Mouse (Mus musculus) MEL (cell line): Measurements from ENCODE around the gene Glis1. TPM values are rescaled to one million over a fixed set of nuclear protein-coding genes. Genes with fewer than 3 reads are reported as not detected.

Experiments
- DNase-seq: peaks from one replicate; pipeline ENCODE4 v3.0.0; 2011; ENCODE audit warnings: low read depth, low spot score
- H3K27ac ChIP-seq: 2 replicates; pipeline ENCODE4 v1.5.1; 2012; ENCODE audit warnings: low read depth, mild to moderate bottlenecking, control low read depth, low read length, moderate library complexity; ENCODE audit not compliant: control insufficient read depth
- H3K27me3 ChIP-seq, 2 experiments: fragments of 150-350 bp in 1 of 2; sonication (generic) in 1 of 2; 2 replicates each; pipeline ENCODE4 v1.6.1; 2012; ENCODE audit warnings: low read length in 2 of 2, mild to moderate bottlenecking in 2 of 2, improper control_type of control experiment in 1 of 2, moderate library complexity in 1 of 2; ENCODE audit not compliant: insufficient read depth in 2 of 2, control insufficient read depth in 1 of 2
- H3K36me3 ChIP-seq, 2 experiments: 2 replicates each; pipeline ENCODE4 v1.6.1; 2012 to 2014; ENCODE audit warnings: low read length in 2 of 2, improper control_type of control experiment in 1 of 2, inconsistent platforms in 1 of 2, mild to moderate bottlenecking in 1 of 2; ENCODE audit not compliant: insufficient read depth in 2 of 2, control insufficient read depth in 1 of 2
- H3K4me1 ChIP-seq, 2 experiments: fragments of 150-350 bp in 1 of 2; sonication (generic) in 1 of 2; 2 replicates each; pipeline ENCODE4 v1.6.1; 2012; ENCODE audit warnings: low read length in 2 of 2, improper control_type of control experiment in 1 of 2, mild to moderate bottlenecking in 1 of 2; ENCODE audit not compliant: insufficient read depth in 2 of 2, control insufficient read depth in 1 of 2
- H3K4me3 ChIP-seq, 2 experiments: fragments of 150-350 bp in 1 of 2; sonication (generic) in 1 of 2; 2 replicates each; pipeline ENCODE4 v1.5.1; 2012; ENCODE audit warnings: low read depth in 2 of 2, low read length in 2 of 2, mild to moderate bottlenecking in 2 of 2, moderate library complexity in 2 of 2, control low read depth in 1 of 2, improper control_type of control experiment in 1 of 2; ENCODE audit not compliant: control insufficient read depth in 1 of 2, insufficient read depth in 1 of 2
- H3K79me2 ChIP-seq: 2 replicates; pipeline ENCODE4 v1.6.1; 2012; ENCODE audit warnings: mild to moderate bottlenecking, low read length, moderate library complexity; ENCODE audit not compliant: control insufficient read depth, poor library complexity, insufficient read depth
- H3K9ac ChIP-seq: 2 replicates; pipeline ENCODE4 v1.6.1; 2012; ENCODE audit warnings: low read depth, mild to moderate bottlenecking, control low read depth, low read length, moderate library complexity; ENCODE audit not compliant: control insufficient read depth, poor library complexity, severe bottlenecking
- H3K9me3 ChIP-seq: fragments of 150-350 bp; sonication (generic); replicated peaks from 2 replicates; pipeline ENCODE4 v1.6.1; 2012; ENCODE audit warnings: mild to moderate bottlenecking, low read length, improper control_type of control experiment, moderate library complexity; ENCODE audit not compliant: insufficient read depth
- BHLHE40 ChIP-seq: IDR thresholded peaks from 2 replicates; pipeline ENCODE4 v1.6.1; 2012; ENCODE audit warnings: low read depth, mild to moderate bottlenecking, inconsistent platforms, low read length, improper control_type of control experiment, borderline replicate concordance
- E2F4 ChIP-seq: IDR thresholded peaks from 2 replicates; pipeline ENCODE4 v1.6.1; 2011; ENCODE audit warnings: low read depth, low read length, improper control_type of control experiment, borderline replicate concordance
- ELF1 ChIP-seq: IDR thresholded peaks from 2 replicates; pipeline ENCODE4 v1.6.1; 2014; ENCODE audit warnings: low read depth, mild to moderate bottlenecking, inconsistent platforms, low read length, improper control_type of control experiment, moderate library complexity
- EP300 ChIP-seq, 2 experiments: IDR thresholded peaks; 2 replicates each; pipeline ENCODE4 v1.6.1; 2011; ENCODE audit warnings: improper control_type of control experiment in 2 of 2, low read length in 2 of 2, low read depth in 1 of 2, mild to moderate bottlenecking in 1 of 2
- ETS1 ChIP-seq: IDR thresholded peaks from 2 replicates; pipeline ENCODE4 v1.6.1; 2012; ENCODE audit warnings: low read depth, mild to moderate bottlenecking, inconsistent platforms, low read length, improper control_type of control experiment, moderate library complexity
- HCFC1 ChIP-seq: IDR thresholded peaks from 2 replicates; pipeline ENCODE4 v1.6.1; 2012; ENCODE audit warnings: low read depth, mild to moderate bottlenecking, inconsistent platforms, low read length, improper control_type of control experiment, moderate library complexity
- MAZ ChIP-seq: IDR thresholded peaks from 2 replicates; pipeline ENCODE4 v1.6.1; 2012; ENCODE audit warnings: low read depth, mild to moderate bottlenecking, inconsistent platforms, low read length, improper control_type of control experiment
- NELFE ChIP-seq: IDR thresholded peaks from 2 replicates; pipeline ENCODE4 v1.6.1; 2011; ENCODE audit warnings: low read depth, low read length, improper control_type of control experiment
- POLR2AphosphoS5 ChIP-seq: IDR thresholded peaks from 2 replicates; pipeline ENCODE4 v1.6.1; 2012; ENCODE audit warnings: low read depth, borderline replicate concordance, mild to moderate bottlenecking, inconsistent platforms, low read length, moderate library complexity, mixed read lengths
- UBTF ChIP-seq: IDR thresholded peaks from 2 replicates; pipeline ENCODE4 v1.6.1; 2012; ENCODE audit warnings: low read depth, mild to moderate bottlenecking, inconsistent platforms, low read length, improper control_type of control experiment, moderate library complexity, borderline replicate concordance; ENCODE audit not compliant: insufficient read depth
- USF1 ChIP-seq: IDR thresholded peaks from 2 replicates; pipeline ENCODE4 v1.6.1; 2014; ENCODE audit warnings: low read depth, mild to moderate bottlenecking, inconsistent platforms, low read length, improper control_type of control experiment, moderate library complexity
- ZC3H11A ChIP-seq: IDR thresholded peaks from 2 replicates; pipeline ENCODE4 v1.6.1; 2012; ENCODE audit warnings: low read depth, mild to moderate bottlenecking, inconsistent platforms, low read length, improper control_type of control experiment
- ZMIZ1 ChIP-seq: IDR thresholded peaks from 2 replicates; pipeline ENCODE4 v1.6.1; 2012; ENCODE audit warnings: low read depth, mild to moderate bottlenecking, inconsistent platforms, low read length, improper control_type of control experiment, moderate library complexity
- polyA plus RNA-seq, 2 experiments: library from polyadenylated mRNA; stranded (reverse) in 1 of 2; unstranded in 1 of 2; fragments of >175 nt in 1 of 2; fragments of >200 nt in 1 of 2; gene quantifications; 2 replicates each; pipeline versions ENCODE4 v1.2.1 to v1.2.4; 2012; ENCODE audit warnings: low replicate concordance in 2 of 2, low read depth in 1 of 2; ENCODE audit not compliant: insufficient read length in 2 of 2, insufficient read depth in 1 of 2, missing spikeins in 1 of 2
- total RNA-seq: library from RNA; depleted of rRNA; stranded (reverse); fragments of 300-350 nt; gene quantifications from 2 replicates; pipeline ENCODE4 v1.2.3, GENCODE M21; 2012

The Glis1 gene
- total and polyA plus RNA-seq, 3 experiments = 0.46 to 0.93 TPM; not detected in 1

GRCm38 (mm10) chr4:107638303-107638702 is 203.9 kb downstream of the Glis1 start:
- Histone ChIP-seq H3K27me3 (no peaks in the 10 kb centered on the region), H3K4me3 (no peak overlapping the region), H3K36me3 (no peaks in the 10 kb centered on the region), H3K4me1 (no peaks in the 10 kb centered on the region), H3K27ac (no peak overlapping the region), H3K9me3 (no peaks in the 10 kb centered on the region), H3K9ac (no peak overlapping the region), H3K79me2 (no peaks in the 10 kb centered on the region)
- TF ChIP-seq BHLHE40 (no peak), UBTF (no peak), NELFE (no peak), E2F4 (no peak), ZC3H11A (no peak)
- DNase-seq = no peak

- DNase-seq = no peak
- Histone ChIP-seq H3K79me2 (no peaks in the 10 kb centered on the region), H3K36me3 (no peaks in the 10 kb centered on the region), H3K4me3 (no peak overlapping the region), H3K27me3 (no peaks in the 10 kb centered on the region; a peak in 1 of 4 replicates), H3K27ac (no peak overlapping the region), H3K9me3 (no peaks in the 10 kb centered on the region), H3K9ac (no peak overlapping the region), H3K4me1 (no peaks in the 10 kb centered on the region)
- TF ChIP-seq ELF1 (no peak), ZMIZ1 (no peak), USF1 (no peak), HCFC1 (no peak), EP300 (IDR thresholded peaks at IDR 0.05; ENCODE audit: low read depth in 1 of 2, low read length in 2 of 2) (no peak), POLR2AphosphoS5 (no peak)
Observed at GRCm38 (mm10) chr4:107641624-107642023, 207.2 kb downstream of the Glis1 start.

GRCm38 (mm10) chr4:107648959-107649485 is 214.6 kb downstream of the Glis1 start:
- TF ChIP-seq MAZ (no peak), ETS1 (no peak)

More at GRCm38 (mm10) chr4:107648959-107649485, 214.6 kb downstream of the Glis1 start:
- Histone ChIP-seq H3K27ac (no peak overlapping the region), H3K27me3 (no peaks in the 10 kb centered on the region; a peak in 2 of 4 replicates), H3K4me3 (no peak overlapping the region), H3K4me1 (peaks cover 0 to 6% of the 10 kb centered on the region in 2 experiments; a peak in 1 of 4 replicates), H3K9me3 (no peaks in the 10 kb centered on the region), H3K9ac (no peak overlapping the region), H3K36me3 (no peaks in the 10 kb centered on the region), H3K79me2 (no peaks in the 10 kb centered on the region)
- no peak for DNase-seq
